ENCODE assay signal across 25 mouse cellular contexts in genomic region chr11:89914577-89914976, GRCm38 (mm10).
A peak's percentile ranks its signal among the peaks of the same experiment; 100 is the strongest.
DNase-seq lines count a peak whose midpoint lies in the region; ATAC-seq and TF ChIP-seq lines count a peak whose summit lies in the region.
"Had no signal": no experiment of that assay in that cellular context is flagged by ENCODE, and none has a peak within 500 bp of the region (broad histone marks: within the 10 kb centered on the region; RNA-seq: fewer than 3 reads in every experiment).

No protein-coding gene starts in this region.

- no peaks in the 10 kb centered on the region for H3K9me3 ChIP-seq in heart, embryonic 14.5 days (ENCODE audit: control insufficient read depth, low read length)
- no peaks in the 10 kb centered on the region for H3K9me3 ChIP-seq in liver, embryonic 14.5 days (ENCODE audit: control insufficient read depth, low read length)
- H3K9me3 ChIP-seq: embryonic facial prominence, embryonic 12.5 days; embryonic facial prominence, embryonic 15.5 days had no signal

- no peak for TF ChIP-seq CTCF in liver, embryonic 14.5 days (IDR thresholded peaks at IDR 0.05; ENCODE audit: low read depth)

- H3K4me2 ChIP-seq in heart, embryonic 14.5 days (ENCODE audit: low read length), result no peak overlapping the region
- no peak overlapping the region for H3K4me2 ChIP-seq in liver, embryonic 14.5 days (ENCODE audit: low read depth)
- H3K4me2 ChIP-seq: embryonic facial prominence, embryonic 12.5 days; embryonic facial prominence, embryonic 15.5 days; heart, embryonic 12.5 days; hindbrain, embryonic 14.5 days had no signal

- no peaks in the 10 kb centered on the region for H3K36me3 ChIP-seq in heart, embryonic 14.5 days (ENCODE audit: control insufficient read depth, insufficient read depth, low read length)
- H3K36me3 ChIP-seq in liver, embryonic 14.5 days (replicated peaks; ENCODE audit: control insufficient read depth, insufficient read depth, low read depth), result no peaks in the 10 kb centered on the region
- H3K36me3 ChIP-seq: embryonic facial prominence, embryonic 12.5 days; embryonic facial prominence, embryonic 15.5 days; heart, embryonic 12.5 days had no signal

- no peak overlapping the region for H3K9ac ChIP-seq in heart, embryonic 14.5 days (ENCODE audit: low read length)
- H3K9ac ChIP-seq in liver, embryonic 14.5 days (replicated peaks), result no peak overlapping the region
- H3K9ac ChIP-seq: embryonic facial prominence, embryonic 12.5 days; embryonic facial prominence, embryonic 15.5 days; forebrain, postnatal 0 days; heart, embryonic 12.5 days; hindbrain, embryonic 14.5 days had no signal

- no peak overlapping the region for H3K4me3 ChIP-seq in heart, embryonic 14.5 days (ENCODE audit: control insufficient read depth in 1 of 2, insufficient read depth in 1 of 2, low read depth in 1 of 2, low read length in 2 of 2)
- no peak overlapping the region for H3K4me3 ChIP-seq in liver, embryonic 14.5 days (ENCODE audit: insufficient read depth in 1 of 2, low read depth in 2 of 2, low read length in 2 of 2)
- H3K4me3 ChIP-seq: embryonic facial prominence, embryonic 12.5 days; embryonic facial prominence, embryonic 15.5 days; gastrocnemius, adult 2 months; heart, embryonic 12.5 days had no signal

- no peak for DNase-seq in heart, adult 18-20 months
- DNase-seq in liver, embryonic 14.5 days (ENCODE audit: low read depth in 3 of 3, low spot score in 3 of 3), result peak; percentile 7 to 15 (median 12)
- DNase-seq in liver, result no peak
- peak; percentile 8 for DNase-seq in large intestine, adult 2 months (ENCODE audit: low read depth, low spot score)
- no peak for DNase-seq in cerebellum, postnatal 36 days
- no peak for DNase-seq in adrenal gland, postnatal 4 days (ENCODE audit: low spot score in 2 of 2)
- DNase-seq: adrenal gland, postnatal 10 days; adrenal gland, postnatal 36 days; cerebellum, adult 11 months; cerebellum, adult 2 months; cerebellum, postnatal 10 days; forebrain, postnatal 0 days; gastrocnemius, adult 2 months; gastrocnemius, postnatal 14 days; heart, adult 11 months; heart, postnatal 14 days; heart, postnatal 4 days had no signal

- ATAC-seq in heart, embryonic 14.5 days (ENCODE audit: insufficient number of reproducible peaks, insufficient read depth, low FRiP score, low read depth), result peak; percentile 26; the same call in 1 of the 2 replicates
- no peak for ATAC-seq in liver, embryonic 14.5 days (ENCODE audit: insufficient read depth)
- ATAC-seq: forebrain, embryonic 14.5 days; forebrain, postnatal 0 days; hindbrain, postnatal 0 days; Patski had no signal

- TF ChIP-seq EP300 in liver, embryonic 14.5 days (IDR thresholded peaks at IDR 0.05; ENCODE audit: low read depth), result no peak

- no peak overlapping the region for H3K27ac ChIP-seq in heart, embryonic 14.5 days (replicated peaks in 1 of 2; ENCODE audit: control insufficient read depth in 1 of 2, insufficient read depth in 1 of 2, low read depth in 2 of 2, low read length in 2 of 2)
- H3K27ac ChIP-seq in liver, embryonic 14.5 days, result no peak overlapping the region
- H3K27ac ChIP-seq: embryonic facial prominence, embryonic 12.5 days; embryonic facial prominence, embryonic 15.5 days; gastrocnemius, adult 2 months; hindbrain, embryonic 14.5 days; hindbrain, postnatal 0 days had no signal

- 0 out of 2 replicates have a peak, but pooled peaks cover 7% of the 10 kb centered on the region for H3K27me3 ChIP-seq in heart, embryonic 14.5 days (ENCODE audit: control insufficient read depth, insufficient read depth, low read length)
- no peaks in the 10 kb centered on the region for H3K27me3 ChIP-seq in liver, embryonic 14.5 days (ENCODE audit: control insufficient read depth, insufficient read depth, low read length)
- H3K27me3 ChIP-seq: embryonic facial prominence, embryonic 12.5 days; embryonic facial prominence, embryonic 15.5 days had no signal

- H3K4me1 ChIP-seq in heart, embryonic 14.5 days (ENCODE audit: control insufficient read depth in 2 of 2, insufficient read depth in 2 of 2, low read length in 2 of 2), result peaks cover 0 to 5% of the 10 kb centered on the region in 2 experiments; a peak in 1 of 4 replicates
- H3K4me1 ChIP-seq in liver, embryonic 14.5 days (replicated peaks; ENCODE audit: control insufficient read depth in 2 of 2, insufficient read depth in 2 of 2, low read length in 1 of 2), result no peaks in the 10 kb centered on the region
- H3K4me1 ChIP-seq: embryonic facial prominence, embryonic 12.5 days; embryonic facial prominence, embryonic 15.5 days had no signal

- 8% methylated on average over 2 of the region's 2 CpGs for WGBS in heart, embryonic 14.5 days
- 41% methylated on average over 2 of the region's 2 CpGs for WGBS in liver, embryonic 14.5 days (ENCODE audit: insufficient replicate concordance)
- WGBS in large intestine, adult 2 months, result 28% methylated on average over 2 of the region's 2 CpGs

Comparison
In these comparisons a context has a peak if more than half of its experiments do, and no peak if none do; other contexts are left out.
1. DNase-seq: peak in liver, embryonic 14.5 days (3 of 3) and large intestine, adult 2 months (single experiment); none in heart, adult 18-20 months (0 of 2), liver (single experiment), cerebellum, postnatal 36 days (0 of 2) and adrenal gland, postnatal 4 days (0 of 2).